Mouse (Mus musculus) T-helper 17 cell (primary cell): ENCODE results near the gene Cdca3.
"Not testable (repeated sequence)": the region's sequence is repeated elsewhere in the genome, so short reads cannot be mapped to it uniquely, and the experiment has no call there.

Source experiments
- in situ Hi-C, 2 experiments: fragments of 300-600 bp; cut with MboI, MseI; formaldehyde crosslinking; loops; 1 replicate in 1 of 2; 2 replicates in 1 of 2; pipeline ENCODE4 v1.15.1; 2025; ENCODE audit warnings: high pct_unique_total_duplicates in 2 of 2

The Cdca3 gene

GRCm38 (mm10) chr6:124808358-124809012 is 20.9 kb upstream of the Cdca3 start, which contains the start of gene Spsb2:
Spsb2 (plus strand) TSS chr6:124808661.
- in situ Hi-C loops = no loop called here

- in situ Hi-C loops = no loop called here
Observed at GRCm38 (mm10) chr6:124809052-124809774, 20.1 kb upstream of the Cdca3 start.

GRCm38 (mm10) chr6:124809775-124810538 is 19.4 kb upstream of the Cdca3 start:
- in situ Hi-C loops = no loop called here

GRCm38 (mm10) chr6:124810566-124811402 is 18.6 kb upstream of the Cdca3 start:
- in situ Hi-C loops = not testable (repeated sequence)

- in situ Hi-C loops = no loop called here
Observed at GRCm38 (mm10) chr6:124811403-124811665, 18.0 kb upstream of the Cdca3 start.

GRCm38 (mm10) chr6:124811701-124812560 is 17.4 kb upstream of the Cdca3 start:
- in situ Hi-C loops = no loop called here

DNA sequence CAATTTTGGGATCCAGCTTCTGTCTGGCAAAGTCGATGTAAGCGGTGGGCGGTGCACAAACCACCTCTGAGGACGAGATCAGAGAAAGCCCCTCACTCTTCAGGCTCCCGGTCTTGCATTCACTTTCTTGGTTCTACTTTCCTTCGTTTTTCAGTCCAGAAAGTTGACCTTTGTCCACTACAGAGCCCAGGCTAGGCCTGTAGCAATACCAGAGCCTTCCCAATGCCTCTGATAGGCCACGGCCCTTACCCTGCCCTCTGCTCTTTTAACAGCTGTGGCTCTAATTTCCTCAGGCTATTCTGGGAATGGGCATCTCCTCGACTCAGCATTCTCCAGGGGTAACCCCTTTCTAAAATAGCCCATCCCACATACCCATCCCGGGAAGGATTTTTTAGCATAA is 16.5 kb upstream of the Cdca3 start:
- in situ Hi-C loops = no loop called here

GRCm38 (mm10) chr6:124813496-124813895 is 15.9 kb upstream of the Cdca3 start:
- in situ Hi-C loops = no loop called here

- in situ Hi-C loops = no loop called here
Observed at GRCm38 (mm10) chr6:124813933-124814332, 15.4 kb upstream of the Cdca3 start, which contains the start of gene Tpi1. Tpi1 (minus strand) TSS chr6:124814296.

DNA sequence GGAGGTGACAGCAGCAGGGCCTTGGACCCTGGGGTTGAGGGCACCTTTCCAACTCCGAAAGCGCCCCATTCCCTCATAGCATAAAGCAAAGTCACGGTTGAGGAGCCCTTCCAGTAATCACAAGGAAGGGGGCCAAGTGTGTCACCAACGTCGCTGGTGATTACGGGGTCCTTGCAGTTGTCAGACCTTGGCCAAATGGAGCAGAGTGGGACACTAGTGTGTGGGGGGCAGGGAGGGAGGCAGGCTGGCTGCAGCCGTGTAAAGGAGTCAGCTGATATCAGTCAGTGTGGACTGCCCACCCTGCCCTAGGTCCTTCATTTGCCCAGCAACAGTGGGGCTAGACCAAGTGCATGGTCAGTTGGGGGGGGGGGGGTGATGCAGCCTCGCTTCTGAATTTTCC is 14.9 kb upstream of the Cdca3 start:
- in situ Hi-C loops = no loop called here

- in situ Hi-C loops = no loop called here
Observed at GRCm38 (mm10) chr6:124814858-124815774, 14.2 kb upstream of the Cdca3 start.

DNA sequence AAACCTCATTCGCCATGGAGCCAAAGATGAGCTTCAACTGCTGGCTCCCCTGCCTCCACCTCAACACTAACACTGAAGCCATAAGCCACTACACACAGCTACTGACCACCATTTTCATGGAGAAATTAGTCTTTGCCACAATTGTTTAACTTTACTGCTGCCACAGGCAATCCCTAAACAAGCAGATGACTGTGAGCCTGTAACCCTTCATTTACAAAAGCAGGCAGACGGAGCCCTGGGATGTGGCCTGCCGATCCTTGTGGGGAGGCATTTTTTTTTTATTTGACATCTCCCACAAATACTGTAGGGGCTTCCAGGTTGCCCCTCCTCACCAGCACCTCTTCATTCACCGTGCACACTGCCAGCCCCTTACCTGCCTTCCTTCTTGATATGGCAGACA is 12.7 kb upstream of the Cdca3 start:
- in situ Hi-C loops = no loop called here

- in situ Hi-C loops = no loop called here
Observed at GRCm38 (mm10) chr6:124817125-124817524, 12.2 kb upstream of the Cdca3 start.

- in situ Hi-C loops = no loop called here
Observed at GRCm38 (mm10) chr6:124817563-124817962, 11.8 kb upstream of the Cdca3 start.

DNA sequence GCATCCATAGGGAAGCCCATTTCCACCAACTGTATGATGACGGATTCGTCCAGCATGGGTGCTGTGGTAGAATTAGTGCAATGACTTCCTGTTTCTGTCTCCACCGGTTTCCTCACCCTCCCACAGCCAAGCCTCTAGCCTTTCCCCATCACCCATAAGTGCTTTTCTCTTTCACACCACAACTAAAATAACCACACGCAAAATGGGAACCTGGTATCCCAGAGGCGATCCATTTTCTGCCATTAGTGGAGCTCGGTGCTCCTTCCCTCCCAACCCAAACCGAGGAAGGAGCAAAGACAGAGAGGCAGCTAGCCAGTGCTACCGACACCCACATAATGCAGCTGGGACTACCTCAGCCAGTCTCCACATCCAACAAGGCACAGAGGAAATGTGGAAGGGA is 11.4 kb upstream of the Cdca3 start:
- in situ Hi-C loops = no loop called here

- in situ Hi-C loops = no loop called here
Observed at GRCm38 (mm10) chr6:124820891-124821290, 8.5 kb upstream of the Cdca3 start.

- in situ Hi-C loops = no loop called here
Observed at GRCm38 (mm10) chr6:124822049-124822448, 7.3 kb upstream of the Cdca3 start.

DNA sequence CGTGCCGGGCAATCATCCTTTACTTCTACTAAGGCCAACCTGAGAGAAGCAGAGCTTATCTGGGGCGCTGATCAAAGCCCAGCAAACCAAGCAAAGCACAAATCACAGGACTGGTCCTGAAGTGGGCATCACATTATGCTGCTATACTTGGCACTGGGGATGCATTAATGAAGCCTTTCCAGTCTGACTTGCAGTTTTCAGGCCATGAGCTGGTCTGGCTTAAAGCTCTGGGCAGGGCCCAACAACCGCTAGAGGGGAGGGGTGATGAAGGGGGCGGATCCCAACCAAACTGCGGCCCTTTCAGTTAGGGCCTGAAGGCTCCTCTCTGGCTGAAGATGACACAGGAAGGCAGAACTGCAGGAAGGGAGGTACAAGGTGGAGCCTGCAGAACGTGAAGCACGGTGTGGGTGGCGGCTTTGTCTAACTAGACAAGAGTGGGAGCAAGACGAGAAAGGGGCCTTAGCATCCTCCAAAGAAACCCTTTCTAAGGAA is 1.2 kb upstream of the Cdca3 start:
- in situ Hi-C loops = no loop called here
